Mouse (Mus musculus): Measurements from ENCODE around the gene Prokr1. TPM values are rescaled to one million over a fixed set of nuclear protein-coding genes. Genes with fewer than 3 reads are reported as not detected.

Prokr1 gene
- polyA plus RNA-seq, 1 experiment: 7.4 TPM

Other genes starting within 250 kb of the Prokr1 start
- gene Gkn1, start 239.8 kb downstream of the Prokr1 start, polyA plus RNA-seq (2012; rRNA removed): 0.32 TPM in 1 of 2 replicates, not detected in the other
- gene Gkn2, start 217.4 kb downstream of the Prokr1 start, polyA plus RNA-seq (2012; rRNA removed): 0.24 TPM in 1 of 2 replicates, not detected in the other
- gene Gkn3, start 201.8 kb downstream of the Prokr1 start, polyA plus RNA-seq (2012; rRNA removed): 2.4 and 5.8 TPM in 2 replicates
- gene Bmp10, start 161.7 kb downstream of the Prokr1 start, polyA plus RNA-seq (2012; rRNA removed): not detected in 2 replicates
- gene Arhgap25, start 57.5 kb downstream of the Prokr1 start, polyA plus RNA-seq (2012; rRNA removed): 2.0 TPM in 2 replicates
- 4.2 and 4.4 TPM in 2 replicates for gene Aplf, start 81.5 kb upstream of the Prokr1 start, polyA plus RNA-seq (2012; rRNA removed)
- gene Efcc1, start 140.1 kb upstream of the Prokr1 start, polyA plus RNA-seq (2012; rRNA removed): 2.9 and 6.2 TPM in 2 replicates
- gene Gp9, start 187.3 kb upstream of the Prokr1 start, polyA plus RNA-seq (2012; rRNA removed): 8.7 TPM in 2 replicates
- gene Rab43, start 221.4 kb upstream of the Prokr1 start, polyA plus RNA-seq (2012; rRNA removed): 46.8 and 50.8 TPM in 2 replicates
- gene Gm45140, start 245.1 kb upstream of the Prokr1 start, polyA plus RNA-seq (2012; rRNA removed): 1.1 and 1.3 TPM in 2 replicates
- gene Isy1, start 248.1 kb upstream of the Prokr1 start, polyA plus RNA-seq (2012; rRNA removed): 25.3 and 25.8 TPM in 2 replicates

Data from gonadal fat pad, adult 2 months (tissue).